Mouse (Mus musculus): ENCODE data around the gene Hoxd4.

Hoxd4 gene

DNA sequence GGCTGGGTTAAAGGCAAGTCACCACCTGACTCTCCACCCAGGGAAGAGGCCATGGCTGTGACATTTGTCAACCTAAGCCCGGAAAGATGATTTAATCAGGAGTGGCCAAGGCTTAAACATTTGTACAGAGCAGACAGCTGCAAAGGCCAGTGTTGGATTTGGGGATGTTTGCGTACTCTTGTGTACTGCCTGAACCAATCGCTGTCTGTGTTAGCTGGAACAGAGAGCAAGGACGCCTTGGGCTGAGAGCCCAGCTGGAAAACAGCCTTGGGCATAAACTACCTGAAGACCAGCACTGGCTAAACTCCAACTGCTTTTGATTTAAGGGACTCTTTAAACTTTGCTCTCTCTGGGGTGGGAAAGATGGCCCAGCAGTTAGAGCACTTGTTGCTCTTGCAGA, 3.1 kb upstream of the Hoxd4 start:
- DNase-seq, result no peak

DNA sequence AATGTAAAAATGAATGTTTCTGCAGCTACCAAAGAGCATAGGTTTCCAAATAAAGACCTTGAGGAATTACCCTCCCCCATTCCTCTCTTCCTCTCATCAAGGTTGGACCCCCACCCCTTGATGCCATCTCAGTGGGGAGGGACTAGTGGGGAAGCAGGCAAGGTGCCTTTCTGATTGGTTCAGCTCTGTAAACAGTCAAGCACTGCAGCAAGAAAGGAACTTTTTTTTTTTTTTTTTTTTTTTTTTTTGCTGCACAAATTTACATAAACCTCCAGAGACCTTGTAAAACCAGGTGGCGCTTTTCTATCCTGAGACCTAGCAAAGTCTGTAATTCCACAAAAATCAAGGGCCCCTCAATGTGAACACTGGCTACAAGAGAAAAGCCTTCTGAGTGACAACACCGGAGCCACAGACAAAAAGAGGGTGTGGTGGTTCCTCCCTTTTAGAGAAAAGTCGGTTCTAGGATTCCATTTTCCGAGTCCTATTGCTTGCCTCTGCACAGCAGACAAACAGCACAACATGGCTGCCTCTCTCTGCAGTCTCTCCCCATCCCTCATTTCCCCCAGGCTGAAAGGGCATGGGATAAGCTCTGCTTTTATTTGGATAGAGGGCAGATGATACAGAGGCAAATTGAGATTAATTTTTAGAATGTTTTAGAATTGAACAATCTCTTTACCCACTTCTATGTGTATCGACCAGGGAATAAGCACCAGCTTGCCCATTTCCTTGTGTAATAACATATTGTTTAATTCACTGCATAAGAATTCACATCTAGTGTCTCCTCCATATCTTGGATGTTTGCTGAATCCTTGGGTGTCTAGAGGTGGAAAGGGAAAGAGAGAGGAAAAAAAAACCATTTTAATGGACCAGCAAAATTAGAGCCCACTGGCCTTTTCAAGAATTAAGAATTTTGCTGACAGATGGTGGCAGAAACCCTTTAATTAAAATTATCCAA, 2.0 kb upstream of the Hoxd4 start:
- DNase-seq, result no peak

DNA sequence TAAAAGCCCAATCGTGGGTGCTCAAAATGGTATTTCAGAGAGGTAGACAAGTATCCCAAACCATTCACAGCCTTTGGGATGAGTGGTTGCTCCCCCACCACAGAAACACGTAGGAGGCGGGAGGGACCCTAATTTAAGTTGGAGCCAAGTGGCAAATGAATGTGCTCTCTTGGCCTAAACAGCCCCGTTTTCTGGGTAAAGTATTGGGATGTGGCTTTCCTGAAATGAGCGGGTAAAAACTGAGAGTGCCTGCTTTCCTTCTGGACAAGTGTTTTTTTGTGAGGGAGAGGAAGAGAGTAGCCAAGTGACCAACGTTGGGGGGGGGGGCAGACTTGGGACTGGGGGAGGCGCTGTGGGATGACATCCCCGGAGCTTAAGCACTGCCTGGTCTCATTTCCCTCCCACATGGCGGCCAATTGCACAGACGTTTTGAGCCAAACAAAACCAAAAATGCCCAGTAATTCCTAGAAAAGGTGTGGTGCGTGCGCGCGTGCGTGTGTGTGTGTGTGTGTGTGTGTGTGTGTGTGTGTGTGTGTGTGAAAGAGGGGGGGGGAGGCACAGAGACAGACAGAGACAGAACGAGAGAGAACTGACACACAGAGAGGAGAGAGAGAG, 693 bp upstream of the Hoxd4 start:
- DNase-seq, result no peak

- no peak for DNase-seq
Measured at GRCm38 (mm10) chr2:74713239-74714150, 1.8 kb downstream of the Hoxd4 start.

DNA sequence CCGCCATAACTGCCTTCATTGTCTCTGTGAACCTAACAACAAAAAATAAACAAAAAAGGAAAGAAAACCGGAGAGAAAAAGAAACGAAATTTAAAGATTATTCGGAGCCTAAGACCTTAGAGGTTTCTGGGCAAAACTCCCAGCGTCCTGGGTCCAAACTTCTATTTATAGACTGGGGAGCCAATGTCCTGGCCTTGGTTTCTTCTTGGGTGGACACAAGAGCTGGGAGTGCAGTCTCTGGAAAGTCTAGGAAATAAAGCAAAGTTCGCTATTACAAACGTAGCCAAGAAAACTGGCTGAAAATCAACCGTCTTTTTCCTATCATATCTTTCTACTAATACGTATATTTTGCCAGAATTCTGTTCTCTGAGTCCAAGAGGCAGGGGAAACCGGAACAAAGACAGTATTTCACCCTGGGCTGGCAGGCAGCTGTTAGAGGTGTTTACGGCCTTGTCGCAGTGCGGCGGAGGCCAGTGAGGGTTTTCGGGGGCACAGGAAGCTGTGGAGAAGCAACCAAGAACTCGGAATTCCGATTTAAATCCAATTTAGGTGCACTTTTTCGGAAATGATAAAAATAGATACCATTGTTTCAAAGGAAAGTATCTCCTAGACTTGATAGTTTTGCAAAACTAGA, 2.5 kb downstream of the Hoxd4 start:
- no peak for DNase-seq

DNA sequence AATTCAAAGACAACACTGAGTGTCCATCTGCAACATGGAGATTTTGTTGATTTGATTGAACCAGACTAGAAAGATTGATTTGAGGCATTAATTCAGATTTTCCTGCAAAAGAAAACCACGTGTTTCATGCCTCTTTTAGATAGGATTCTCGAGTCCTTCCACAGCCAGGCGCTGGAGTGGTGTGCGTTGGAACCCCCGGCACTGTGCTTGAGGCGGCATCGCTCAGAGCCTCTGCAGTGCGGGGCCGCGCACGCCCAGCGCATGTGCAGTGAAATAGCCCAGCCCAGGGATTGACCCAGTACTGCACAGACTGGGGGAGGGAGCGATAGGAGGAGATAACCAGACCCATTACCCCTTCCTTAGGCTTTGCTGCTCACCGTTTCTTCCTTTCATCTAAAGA, 3.2 kb downstream of the Hoxd4 start:
- no peak for DNase-seq

DNA sequence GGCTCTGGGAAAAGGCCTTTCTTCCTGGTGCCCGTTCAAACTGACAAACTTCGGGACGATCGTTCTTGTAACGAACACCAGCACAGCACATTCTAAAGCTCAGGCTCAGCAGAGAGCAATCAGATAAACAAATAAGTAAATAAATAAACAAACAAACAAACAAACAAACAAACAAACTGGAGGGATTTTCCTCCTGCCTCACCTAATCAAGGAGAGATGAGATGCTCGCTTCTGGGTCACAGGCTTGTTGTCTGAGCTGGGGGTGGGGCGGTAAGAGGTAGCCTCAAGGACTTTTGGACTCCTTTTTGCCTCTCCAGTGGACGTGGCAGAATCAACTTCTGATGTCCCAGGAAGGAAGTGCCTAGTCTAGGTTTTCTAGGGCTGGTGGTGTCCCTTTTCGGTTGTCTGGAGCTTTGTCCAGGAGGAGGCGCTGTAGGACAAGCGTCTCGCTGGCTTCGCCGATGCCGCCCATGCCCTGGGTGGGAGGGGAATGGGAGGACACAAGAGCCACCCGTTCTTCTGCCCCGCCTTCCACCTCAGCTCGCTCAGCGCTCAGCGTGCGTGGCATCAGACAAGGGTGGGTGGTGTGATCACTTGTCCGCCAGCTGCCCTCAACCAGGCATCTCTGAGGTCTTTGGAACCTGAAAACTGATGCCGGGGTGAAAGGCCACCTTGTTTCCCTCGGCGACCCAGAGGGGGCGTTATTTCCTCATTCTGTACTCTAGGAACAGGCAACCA, 3.9 kb downstream of the Hoxd4 start:
- DNase-seq, result peak; percentile 79

GRCm38 (mm10) chr2:74720384-74720783, 8.7 kb downstream of the Hoxd4 start:
- no peak for DNase-seq

- DNase-seq, result no peak
Measured at GRCm38 (mm10) chr2:74720955-74721491, 9.3 kb downstream of the Hoxd4 start.

DNA sequence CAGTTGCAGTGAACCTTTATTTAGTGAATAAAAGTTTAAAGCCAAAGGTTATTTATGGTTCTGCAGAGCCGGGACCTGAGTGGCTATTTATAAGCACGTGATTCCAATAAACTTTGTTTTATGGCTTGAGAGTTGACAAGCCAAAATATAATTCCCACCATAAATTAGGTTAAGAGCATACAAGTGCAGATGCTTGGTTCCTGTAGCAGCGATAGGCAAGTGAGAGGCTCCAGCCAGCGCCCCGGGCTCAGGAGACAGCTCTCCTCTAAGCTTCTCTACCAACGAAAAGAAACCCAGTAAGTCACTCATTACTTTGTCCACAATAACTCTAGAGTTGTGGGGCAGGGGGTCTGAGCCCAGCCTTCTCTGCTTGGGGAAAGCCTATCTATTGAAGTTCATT, 10.2 kb downstream of the Hoxd4 start:
- DNase-seq, result no peak

DNA sequence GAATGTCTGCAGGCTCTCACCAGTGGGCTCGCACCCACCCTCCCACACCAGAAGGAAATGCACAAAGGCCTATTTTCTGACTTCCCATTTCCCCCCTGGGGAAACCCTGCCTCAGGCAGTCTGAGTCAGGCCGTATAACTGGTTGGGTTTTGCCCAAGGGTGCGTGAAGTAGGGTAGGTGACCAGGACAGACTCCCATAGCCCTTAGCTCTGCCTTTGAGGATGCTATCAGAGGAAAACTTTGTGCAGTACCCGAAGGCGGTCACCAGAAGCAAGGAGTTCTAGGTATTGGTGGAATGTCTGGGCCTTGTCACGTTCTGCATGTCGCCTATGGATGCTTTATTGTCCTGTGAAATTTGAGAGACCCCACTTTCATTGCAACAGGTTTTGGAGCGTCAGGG, 11.2 kb downstream of the Hoxd4 start:
- DNase-seq, result no peak

- DNase-seq, result no peak
Measured at GRCm38 (mm10) chr2:74724244-74725015, 12.7 kb downstream of the Hoxd4 start.

DNA sequence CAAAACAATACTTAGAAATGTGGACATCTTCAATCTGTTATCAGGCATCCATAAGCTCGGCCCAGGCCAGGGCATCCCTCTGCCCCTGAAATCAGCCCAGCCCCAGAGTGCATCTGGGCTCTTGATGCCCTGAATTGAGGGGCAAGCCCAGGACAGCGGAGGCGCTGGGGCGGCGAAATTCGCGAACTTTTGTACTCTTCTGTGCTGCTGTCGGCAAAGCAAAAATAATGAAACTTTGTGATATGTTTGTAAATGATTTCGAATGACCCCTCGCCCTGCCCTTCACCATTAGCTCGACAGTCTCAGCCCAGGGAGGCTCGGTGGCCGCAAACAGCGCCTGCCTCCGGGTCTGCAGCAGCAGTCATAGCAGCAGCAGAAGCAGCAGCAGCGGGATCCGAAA, 13.4 kb downstream of the Hoxd4 start:
- DNase-seq, result no peak

- DNase-seq, result no peak
Measured at GRCm38 (mm10) chr2:74726551-74726950, 14.8 kb downstream of the Hoxd4 start, which contains the start of gene Gm28230. TSS of gene Gm28230 (plus strand) at chr2:74726728.

- DNase-seq, result no peak
Measured at GRCm38 (mm10) chr2:74726973-74727639, 15.4 kb downstream of the Hoxd4 start.

DNA sequence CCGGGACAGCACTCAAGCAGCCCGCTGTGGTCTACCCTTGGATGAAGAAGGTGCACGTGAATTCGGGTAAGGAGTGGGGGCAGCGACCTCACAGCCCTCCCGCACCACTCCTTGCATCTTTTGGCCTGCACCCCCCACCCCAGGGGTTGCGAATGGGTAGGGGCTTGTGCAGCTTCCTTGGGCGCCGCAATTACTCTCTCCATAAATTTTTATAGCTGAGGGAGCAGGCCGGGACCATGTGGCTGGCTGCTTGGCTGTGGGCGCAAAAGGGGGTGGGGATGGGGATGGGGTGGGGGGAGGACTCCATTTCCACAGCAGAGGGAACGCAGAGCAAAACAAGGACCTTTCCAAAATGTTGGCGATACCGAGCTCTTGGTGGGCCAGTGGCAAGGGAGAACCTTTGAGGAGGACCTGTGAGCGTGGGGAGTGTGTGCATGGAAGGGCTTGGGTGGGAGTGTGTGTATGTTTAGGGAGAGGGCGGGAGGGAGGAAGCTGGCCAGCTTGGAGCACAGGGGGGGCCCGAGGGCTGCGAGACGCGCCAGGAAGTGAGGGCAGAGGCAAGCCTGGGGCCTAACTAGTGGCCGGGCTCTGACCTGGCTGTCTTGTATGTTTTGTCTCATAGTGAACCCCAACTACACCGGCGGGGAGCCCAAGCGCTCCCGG, 16.0 kb downstream of the Hoxd4 start:
- DNase-seq, result no peak

DNA sequence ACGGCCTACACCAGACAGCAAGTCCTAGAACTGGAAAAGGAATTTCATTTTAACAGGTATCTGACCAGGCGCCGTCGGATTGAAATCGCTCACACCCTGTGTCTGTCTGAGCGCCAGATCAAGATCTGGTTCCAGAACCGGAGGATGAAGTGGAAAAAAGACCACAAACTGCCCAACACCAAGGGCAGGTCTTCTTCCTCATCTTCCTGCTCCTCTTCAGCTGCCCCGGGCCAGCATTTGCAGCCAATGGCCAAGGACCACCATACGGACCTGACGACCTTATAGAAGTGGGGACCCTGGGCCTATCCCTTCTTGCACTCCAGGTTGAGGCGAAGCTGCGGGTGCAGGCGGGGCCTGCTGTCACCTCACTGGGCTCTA, 16.6 kb downstream of the Hoxd4 start:
- no peak for DNase-seq

- DNase-seq, result no peak
Measured at GRCm38 (mm10) chr2:74730331-74730730, 18.6 kb downstream of the Hoxd4 start.

DNA sequence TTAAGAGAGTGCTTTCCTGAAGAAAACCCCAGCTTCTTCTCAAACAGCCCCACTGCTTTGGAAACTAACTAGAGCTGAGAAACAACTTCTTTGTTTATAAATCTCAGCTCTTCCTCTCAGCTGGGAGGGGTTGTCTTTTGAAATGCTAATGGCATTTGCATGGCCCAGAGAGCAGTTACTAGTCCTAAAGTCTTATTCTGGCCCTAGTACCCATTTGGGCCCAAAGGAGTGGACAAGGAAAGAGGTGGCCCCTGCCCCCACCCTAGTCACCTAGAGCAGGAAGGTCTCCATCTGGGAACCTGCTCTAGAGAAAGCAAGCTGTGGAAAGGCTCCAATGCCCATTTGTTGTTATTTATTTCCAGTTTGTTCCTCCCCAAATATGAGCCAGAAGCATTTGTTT, 19.3 kb downstream of the Hoxd4 start:
- no peak for DNase-seq

Measured in thymus, postnatal 25 days (tissue).